Mouse (Mus musculus): Measurements from ENCODE around the gene Mcm3.

The Mcm3 gene

GRCm38 (mm10) chr1:20819771-20820605 is at the start of gene Mcm3:
Gene Mcm3 (minus strand): TSS chr1:20820312.
- peak; percentile 63 to 85 for DNase-seq (ENCODE audit: low spot score in 2 of 2)

GRCm38 (mm10) chr1:20868036-20868435 is 47.9 kb upstream of the Mcm3 start:
- no peak for DNase-seq (ENCODE audit: low spot score in 2 of 2)

- DNase-seq (ENCODE audit: low spot score in 2 of 2) = peak in 1 of 2 experiments; percentile 13
Observed at GRCm38 (mm10) chr1:20867241-20867902, 47.3 kb upstream of the Mcm3 start.

GRCm38 (mm10) chr1:20863452-20864172 is 43.5 kb upstream of the Mcm3 start:
- DNase-seq (ENCODE audit: low spot score in 2 of 2) = no peak

GRCm38 (mm10) chr1:20861865-20862264 is 41.8 kb upstream of the Mcm3 start:
- no peak for DNase-seq (ENCODE audit: low spot score in 2 of 2)

GRCm38 (mm10) chr1:20860775-20861174 is 40.7 kb upstream of the Mcm3 start:
- no peak for DNase-seq (ENCODE audit: low spot score in 2 of 2)

- no peak for DNase-seq (ENCODE audit: low spot score in 2 of 2)
Observed at GRCm38 (mm10) chr1:20856924-20857902, 37.1 kb upstream of the Mcm3 start.

- peak in 1 of 2 experiments; percentile 53 for DNase-seq (ENCODE audit: low spot score in 2 of 2)
Observed at GRCm38 (mm10) chr1:20839911-20840310, 19.8 kb upstream of the Mcm3 start.

GRCm38 (mm10) chr1:20836551-20837125 is 16.5 kb upstream of the Mcm3 start:
- no peak for DNase-seq (ENCODE audit: low spot score in 2 of 2)

- DNase-seq (ENCODE audit: low spot score in 2 of 2) = no peak
Observed at GRCm38 (mm10) chr1:20833141-20833511, 13.0 kb upstream of the Mcm3 start.

- DNase-seq (ENCODE audit: low spot score in 2 of 2) = no peak
Observed at GRCm38 (mm10) chr1:20832473-20833140, 12.5 kb upstream of the Mcm3 start.

GRCm38 (mm10) chr1:20830546-20830945 is 10.4 kb upstream of the Mcm3 start:
- DNase-seq (ENCODE audit: low spot score in 2 of 2) = no peak

GRCm38 (mm10) chr1:20828061-20828460 is 7.9 kb upstream of the Mcm3 start:
- DNase-seq (ENCODE audit: low spot score in 2 of 2) = no peak

GRCm38 (mm10) chr1:20825036-20825435 is 4.9 kb upstream of the Mcm3 start:
- no peak for DNase-seq (ENCODE audit: low spot score in 2 of 2)

GRCm38 (mm10) chr1:20823906-20824305 is 3.8 kb upstream of the Mcm3 start:
- no peak for DNase-seq (ENCODE audit: low spot score in 2 of 2)

GRCm38 (mm10) chr1:20823471-20823870 is 3.4 kb upstream of the Mcm3 start:
- no peak for DNase-seq (ENCODE audit: low spot score in 2 of 2)

GRCm38 (mm10) chr1:20820959-20821358 is 847 bp upstream of the Mcm3 start:
- no peak for DNase-seq (ENCODE audit: low spot score in 2 of 2)

GRCm38 (mm10) chr1:20817596-20817995 is 2.5 kb downstream of the Mcm3 start:
- DNase-seq (ENCODE audit: low spot score in 2 of 2) = no peak

GRCm38 (mm10) chr1:20817172-20817571 is 2.9 kb downstream of the Mcm3 start:
- DNase-seq (ENCODE audit: low spot score in 2 of 2) = no peak

GRCm38 (mm10) chr1:20814521-20814920 is 5.6 kb downstream of the Mcm3 start:
- no peak for DNase-seq (ENCODE audit: low spot score in 2 of 2)

Data from cerebellum, postnatal 4 days (tissue).